Mouse (Mus musculus) macrophage (primary cell): ENCODE results near the gene Rps2. TPM values are rescaled to one million over a fixed set of nuclear protein-coding genes. Genes with fewer than 3 reads are reported as not detected.
"Not testable (repeated sequence)": the region's sequence is repeated elsewhere in the genome, so short reads cannot be mapped to it uniquely, and the experiment has no call there.

Experiments
- H3K27ac ChIP-seq: fragments of 350-480 bp; formaldehyde crosslinking; 2 replicates; pipeline ENCODE4 v1.9.0; 2021
- H3K36me3 ChIP-seq: fragments of 350-480 bp; formaldehyde crosslinking; 2 replicates; pipeline ENCODE4 v1.9.0; 2021; ENCODE audit errors: inconsistent target
- H3K4me3 ChIP-seq: fragments of 350-480 bp; formaldehyde crosslinking; 2 replicates; pipeline ENCODE4 v1.9.0; 2021; ENCODE audit errors: inconsistent target
- H3K79me2 ChIP-seq: fragments of 350-480 bp; formaldehyde crosslinking; 2 replicates; pipeline ENCODE4 v1.9.0; 2021; ENCODE audit errors: inconsistent target
- WGBS: methylation state at CpG from one replicate; pipeline ENCODE4 v1.1.7; 2026; ENCODE audit warnings: inconsistent platforms; ENCODE audit not compliant: missing documents; 5-methylcytosine and 5-hydroxymethylcytosine counted together
- polyA plus RNA-seq: library from polyadenylated mRNA; stranded (reverse); fragments of 250-400 nt; gene quantifications from 3 replicates; pipeline ENCODE4 v1.2.4, GENCODE M21; 2018; ENCODE audit warnings: inconsistent platforms
- total RNA-seq, 78 experiments: library from RNA; depleted of rRNA; stranded (reverse); fragments of 250-400 nt; gene quantifications; 1 replicate in 9 of 78; 2 replicates in 24 of 78; 3 replicates in 43 of 78; 4 replicates in 2 of 78; pipeline ENCODE4 v1.2.4; 2018; ENCODE audit warnings: inconsistent platforms in 56 of 78

Gene Rps2
- total RNA-seq (2018; cell fraction: chromatin; rRNA removed): 100 to 1,000 TPM in 22 of 26 experiments, 10 to 100 TPM in 4; 81.2 to 406 (median 129) TPM
- total RNA-seq (2018; cell fraction: cytosol; rRNA removed): 1,000 to 10,000 TPM in 13 of 26 experiments, 100 to 1,000 TPM in 13; 642 to 1,364 (median 989) TPM
- 100 to 1,000 TPM; 194 to 490 (median 261) TPM for total RNA-seq (2018; cell fraction: nucleus; rRNA removed)
- 612 to 1,759 TPM (median 1,226 TPM) in 3 replicates for polyA plus RNA-seq

- no peak within 1 kb of the TSS for H3K27ac ChIP-seq
- peak within 1 kb of the TSS; percentile 68 for H3K4me3 ChIP-seq
- peaks cover 37% of the 10 kb centered on the region for H3K79me2 ChIP-seq
- H3K36me3 ChIP-seq: peaks cover 5% of the 10 kb centered on the region; the same call in 1 of the 2 replicates
- WGBS: 93% methylated on average over 4 of the region's 4 CpGs
Observed at GRCm38 (mm10) chr17:24717943-24718342, at the start of gene Rps2, which contains the start of gene Rnf151. Gene Rps2 (plus strand): TSS chr17:24718116. Gene Rnf151 (minus strand): TSS chr17:24718063.

DNA sequence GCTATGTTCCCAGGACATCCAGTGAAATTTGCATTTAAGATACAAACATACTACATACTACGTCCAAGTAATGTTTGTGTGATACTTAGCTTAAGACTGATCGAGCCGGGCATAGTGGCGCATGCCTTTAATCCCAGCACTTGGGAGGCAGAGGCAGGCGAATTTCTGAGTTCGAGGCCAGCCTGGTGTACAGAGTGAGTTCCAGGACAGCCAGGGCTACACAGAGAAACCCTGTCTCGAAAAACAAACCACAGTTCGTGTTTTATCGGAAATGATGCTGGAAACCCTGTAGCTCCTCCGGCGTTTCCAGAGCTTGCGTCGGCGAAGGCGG, 48.7 kb upstream of the Rps2 start:
- WGBS: 11% methylated on average over 15 of the region's 15 CpGs
- Histone ChIP-seq H3K4me3 (peak overlapping the region; percentile 49), H3K27ac (peak overlapping the region; percentile 28; the same call in 1 of the 2 replicates), H3K79me2 (peaks cover 42% of the 10 kb centered on the region)
- not testable (repeated sequence) for H3K36me3 ChIP-seq

DNA sequence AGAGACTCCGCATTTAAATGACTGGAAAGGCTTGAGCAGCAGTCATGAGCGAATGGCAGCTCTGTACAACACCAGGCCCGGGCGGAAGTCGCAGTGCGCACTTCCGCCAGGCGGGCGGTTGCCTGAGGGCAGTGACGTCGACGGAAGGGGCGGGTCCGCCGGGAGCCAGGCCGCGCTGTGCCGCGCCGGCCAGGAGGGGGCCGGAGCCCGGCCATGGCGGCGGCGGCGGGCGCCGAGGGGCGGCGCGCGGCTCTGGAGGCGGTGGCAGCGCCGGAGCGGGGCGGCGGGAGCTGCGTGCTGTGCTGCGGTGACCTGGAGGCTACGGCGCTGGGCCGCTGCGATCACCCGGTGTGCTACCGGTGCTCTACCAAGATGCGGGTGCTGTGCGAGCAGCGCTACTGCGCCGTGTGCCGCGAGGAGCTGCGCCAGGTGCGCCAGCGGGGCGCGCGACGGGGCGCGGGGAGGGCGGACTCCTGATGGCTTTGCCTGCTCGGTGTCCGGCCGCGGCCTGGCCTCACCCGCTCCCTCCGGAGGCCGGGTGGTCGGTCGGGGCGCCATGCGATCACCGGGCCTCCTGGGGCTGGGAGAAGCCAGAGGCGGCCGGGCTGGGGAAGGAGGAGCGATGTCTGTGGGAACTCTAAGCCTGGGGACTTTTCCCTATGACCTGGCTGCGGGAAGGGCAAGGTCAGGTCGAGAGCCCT, 48.2 kb upstream of the Rps2 start, which contains the start of gene Zfp598:
TSS of gene Zfp598 (plus strand) at position 143 of the 701 bp plus-strand sequence.
- Histone ChIP-seq H3K27ac (peak within 1 kb of the TSS; percentile 28; the same call in 1 of the 2 replicates), H3K79me2 (peaks cover 47% of the 10 kb centered on the region), H3K36me3 (no peaks in the 10 kb centered on the region), H3K4me3 (peak within 1 kb of the TSS; percentile 59)
- under 1% methylated on average over 69 of the region's 80 CpGs for WGBS

DNA sequence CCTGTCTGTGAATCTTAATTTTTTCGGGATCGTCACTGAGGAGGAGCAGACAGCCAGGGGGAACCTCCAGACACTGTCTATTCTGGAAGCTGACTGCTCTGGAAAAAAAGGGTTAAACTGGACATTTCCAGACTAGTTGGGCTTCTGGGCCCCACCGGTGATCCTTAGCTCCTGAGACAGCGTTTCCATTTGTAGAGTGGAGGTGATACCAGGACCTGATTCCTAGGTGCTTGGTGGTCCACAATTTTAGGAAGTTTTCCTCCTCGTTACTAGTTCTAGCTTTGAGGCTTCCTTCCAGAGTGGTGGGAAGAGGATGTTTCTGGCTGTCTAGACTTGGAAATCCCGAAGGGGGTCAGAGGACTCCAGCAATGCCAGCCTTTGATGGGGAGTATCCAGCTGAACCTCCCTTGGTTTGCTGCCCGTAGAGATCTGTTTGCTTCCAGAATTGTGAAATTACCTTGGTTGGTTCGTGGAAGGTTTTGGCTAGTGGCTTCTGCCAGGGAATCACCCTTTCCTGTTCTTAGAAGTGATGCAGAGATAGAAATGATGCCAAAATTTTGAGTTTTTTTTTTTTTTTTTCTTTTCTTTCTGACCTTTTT, 47.6 kb upstream of the Rps2 start:
- Histone ChIP-seq H3K36me3 (no peaks in the 10 kb centered on the region), H3K4me3 (peak overlapping the region; percentile 59), H3K27ac (no peak overlapping the region), H3K79me2 (peaks cover 54% of the 10 kb centered on the region)
- WGBS: 9% methylated on average over 8 of the region's 8 CpGs

- H3K36me3 ChIP-seq: no peaks in the 10 kb centered on the region
- 70% methylated on average over 5 of the region's 5 CpGs for WGBS
- peaks cover 64% of the 10 kb centered on the region for H3K79me2 ChIP-seq
- H3K27ac ChIP-seq: no peak overlapping the region
- H3K4me3 ChIP-seq: no peak overlapping the region
Observed at GRCm38 (mm10) chr17:24671346-24671745, 46.6 kb upstream of the Rps2 start.

- 13% methylated on average over 5 of the region's 5 CpGs for WGBS
- Histone ChIP-seq H3K79me2 (peaks cover 66% of the 10 kb centered on the region), H3K27ac (no peak overlapping the region), H3K36me3 (peaks cover 4% of the 10 kb centered on the region), H3K4me3 (no peak overlapping the region)
Observed at GRCm38 (mm10) chr17:24672141-24672540, 45.8 kb upstream of the Rps2 start.

- Histone ChIP-seq H3K4me3 (no peak overlapping the region), H3K36me3 (peaks cover 14% of the 10 kb centered on the region), H3K79me2 (peaks cover 66% of the 10 kb centered on the region), H3K27ac (no peak overlapping the region)
- WGBS: 39% methylated on average over 7 of the region's 7 CpGs
Observed at GRCm38 (mm10) chr17:24674277-24674676, 43.6 kb upstream of the Rps2 start.

DNA sequence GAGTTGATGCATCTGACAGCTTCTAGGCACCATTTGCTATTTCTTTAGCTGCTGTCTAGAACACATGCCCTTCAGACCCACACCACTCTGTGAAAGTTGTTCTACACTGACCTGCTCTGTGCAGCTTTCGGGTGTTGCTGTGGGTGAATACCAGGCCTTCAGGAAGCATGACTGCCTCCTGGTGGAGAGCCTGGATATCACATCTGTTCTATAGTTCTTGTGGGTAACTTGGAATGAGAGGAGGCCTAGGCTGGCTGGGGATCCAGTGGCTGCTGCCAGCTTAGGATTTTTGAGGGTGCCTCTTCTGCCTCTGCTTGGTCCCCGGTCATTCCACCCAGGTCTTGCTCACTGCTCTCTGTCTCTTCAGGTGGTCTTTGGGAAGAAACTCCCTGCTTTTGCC, 41.7 kb upstream of the Rps2 start:
- peaks cover 33% of the 10 kb centered on the region for H3K36me3 ChIP-seq
- WGBS: 83% methylated on average over 2 of the region's 2 CpGs
- peaks cover 53% of the 10 kb centered on the region for H3K79me2 ChIP-seq
- H3K27ac ChIP-seq: no peak overlapping the region
- no peak overlapping the region for H3K4me3 ChIP-seq

- peaks cover 46% of the 10 kb centered on the region for H3K79me2 ChIP-seq
- WGBS: 92% methylated on average over 5 of the region's 5 CpGs
- H3K27ac ChIP-seq: no peak overlapping the region
- H3K36me3 ChIP-seq: peaks cover 39% of the 10 kb centered on the region
- no peak overlapping the region for H3K4me3 ChIP-seq
Observed at GRCm38 (mm10) chr17:24676877-24677276, 41.0 kb upstream of the Rps2 start.

GRCm38 (mm10) chr17:24677500-24678080, 40.3 kb upstream of the Rps2 start:
- H3K79me2 ChIP-seq: peaks cover 39% of the 10 kb centered on the region
- 93% methylated on average over 24 of the region's 24 CpGs for WGBS
- peaks cover 42% of the 10 kb centered on the region for H3K36me3 ChIP-seq
- H3K4me3 ChIP-seq: no peak overlapping the region
- no peak overlapping the region for H3K27ac ChIP-seq

DNA sequence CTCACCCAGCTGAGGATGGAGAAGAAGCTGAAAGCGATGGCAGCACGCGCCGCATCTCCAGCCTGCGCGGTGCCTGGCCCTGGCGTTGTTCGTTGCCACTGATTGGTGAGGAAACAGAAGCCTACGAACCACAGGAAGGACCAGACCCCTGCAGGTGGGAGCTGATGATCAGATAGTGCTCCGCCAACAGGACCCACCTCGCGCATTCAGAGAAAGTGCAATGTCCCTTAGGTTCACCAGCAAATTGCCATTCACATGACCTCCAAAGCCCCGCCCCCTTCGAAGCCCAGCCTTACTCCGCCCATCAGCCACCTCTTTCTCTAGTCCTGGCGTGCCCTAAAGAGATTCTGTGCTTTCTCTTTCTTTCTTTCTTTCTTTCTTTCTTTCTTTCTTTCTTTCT, 31.4 kb upstream of the Rps2 start:
- H3K79me2 ChIP-seq: no peaks in the 10 kb centered on the region
- WGBS: 45% methylated on average over 16 of the region's 16 CpGs
- H3K27ac ChIP-seq: no peak overlapping the region
- peaks cover 7% of the 10 kb centered on the region; the same call in 1 of the 2 replicates for H3K36me3 ChIP-seq
- peak overlapping the region; percentile 29; the same call in 1 of the 2 replicates for H3K4me3 ChIP-seq

DNA sequence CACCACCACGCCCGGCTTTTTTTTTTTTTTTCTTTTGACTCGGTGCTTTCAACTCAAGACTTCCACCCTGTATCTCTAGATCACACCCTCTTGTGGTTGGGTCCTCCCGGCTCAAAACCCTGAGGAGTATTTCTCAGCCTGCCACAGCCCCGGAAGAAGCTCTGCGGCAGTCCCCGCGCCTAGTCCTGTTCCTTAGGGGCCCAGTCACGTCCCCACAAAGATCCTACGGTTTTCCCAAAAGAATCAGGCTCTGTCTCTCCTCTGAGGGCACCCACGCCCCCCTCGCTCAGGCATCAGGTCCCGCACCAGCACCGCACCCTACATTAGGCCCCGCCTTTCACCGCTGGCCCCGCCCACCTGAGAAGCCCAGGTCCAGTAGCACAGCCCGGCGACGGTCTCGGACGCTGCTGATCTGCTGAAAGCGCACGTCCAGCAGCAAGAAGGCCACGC, 30.7 kb upstream of the Rps2 start:
- no peak overlapping the region for H3K27ac ChIP-seq
- H3K36me3 ChIP-seq: 0 out of 2 replicates have a peak, but pooled peaks cover under 1% of the 10 kb centered on the region
- WGBS: 3% methylated on average over 22 of the region's 25 CpGs
- peak overlapping the region; percentile 29 for H3K4me3 ChIP-seq
- H3K79me2 ChIP-seq: no peaks in the 10 kb centered on the region

DNA sequence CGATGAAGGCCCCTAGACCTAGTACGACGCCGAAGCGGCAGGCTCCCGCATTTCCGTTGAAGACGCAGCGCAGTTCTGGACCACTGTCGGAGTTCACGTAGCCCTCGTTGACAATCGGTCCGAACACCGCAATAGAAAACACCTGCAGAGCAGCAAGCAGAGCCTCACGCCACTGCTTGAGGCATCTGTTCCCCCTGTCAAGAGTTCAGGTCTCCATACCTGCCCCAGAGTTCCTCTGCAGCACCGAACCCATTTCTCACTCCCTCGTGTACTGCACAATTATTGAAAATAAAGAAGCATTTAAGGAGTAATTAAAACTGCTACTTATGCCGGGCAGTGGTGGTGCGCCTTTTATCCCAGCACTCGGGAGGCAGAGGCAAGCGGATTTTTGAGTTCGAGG, 30.3 kb upstream of the Rps2 start:
- H3K36me3 ChIP-seq: no peaks in the 10 kb centered on the region
- H3K79me2 ChIP-seq: no peaks in the 10 kb centered on the region
- no peak overlapping the region for H3K4me3 ChIP-seq
- H3K27ac ChIP-seq: no peak overlapping the region
- 40% methylated on average over 23 of the region's 23 CpGs for WGBS

GRCm38 (mm10) chr17:24689251-24690081, 28.4 kb upstream of the Rps2 start, which contains the start of gene Syngr3:
Gene Syngr3 (minus strand): TSS chr17:24689955.
- no peaks in the 10 kb centered on the region for H3K36me3 ChIP-seq
- no peak within 1 kb of the TSS for H3K27ac ChIP-seq
- no peaks in the 10 kb centered on the region for H3K79me2 ChIP-seq
- 10% methylated on average over 54 of the region's 55 CpGs for WGBS
- no peak within 1 kb of the TSS for H3K4me3 ChIP-seq
